Mouse (Mus musculus): ENCODE results near the gene Psma3.

- TF ChIP-seq CTCF (IDR thresholded peaks at IDR 0.05 in 2 of 3, conservative IDR thresholded peaks at IDR 0.05 in 1 of 3; ENCODE audit: control insufficient read depth in 1 of 3, insufficient read depth in 1 of 3, low read depth in 2 of 3, low read length in 3 of 3, poor library complexity in 1 of 3, severe bottlenecking in 1 of 3): no peak
- no peak for TF ChIP-seq MXI1 (IDR thresholded peaks at IDR 0.05; ENCODE audit: low read depth, low read length)
- no peak for TF ChIP-seq GATA1 (IDR thresholded peaks at IDR 0.05; ENCODE audit: low read depth, low read length)
- no peak for TF ChIP-seq ELF1 (IDR thresholded peaks at IDR 0.05; ENCODE audit: low read depth, low read length)
- no peak for TF ChIP-seq POLR2A (IDR thresholded peaks at IDR 0.05; ENCODE audit: control insufficient read depth in 1 of 2, insufficient read depth in 1 of 2, low read depth in 1 of 2, low read length in 2 of 2, poor library complexity in 1 of 2)
- TF ChIP-seq ZNF384 (IDR thresholded peaks at IDR 0.05; ENCODE audit: low read depth, low read length): no peak
- TF ChIP-seq TCF12 (IDR thresholded peaks at IDR 0.05; ENCODE audit: low read depth, low read length): no peak
- TF ChIP-seq SIN3A (IDR thresholded peaks at IDR 0.05; ENCODE audit: low read length): no peak
- TF ChIP-seq ZC3H11A (IDR thresholded peaks at IDR 0.05; ENCODE audit: low read depth, low read length): no peak
- TF ChIP-seq USF1 (IDR thresholded peaks at IDR 0.05; ENCODE audit: low read depth, low read length): no peak
- no peak for TF ChIP-seq EP300 (IDR thresholded peaks at IDR 0.05; ENCODE audit: low read depth in 1 of 2, low read length in 2 of 2)
- TF ChIP-seq JUND (IDR thresholded peaks at IDR 0.05; ENCODE audit: low read depth, low read length): no peak
Observed at GRCm38 (mm10) chr12:71044488-71044887, 70.1 kb downstream of the Psma3 start.
